Mouse (Mus musculus): Measurements from ENCODE around the gene Wee2.

- TF ChIP-seq CTCF (IDR thresholded peaks at IDR 0.05; ENCODE audit: low read depth) (no peak), EP300 (IDR thresholded peaks at IDR 0.05; ENCODE audit: low read depth) (no peak)
Measured at GRCm38 (mm10) chr6:40402031-40402430, 36.9 kb upstream of the Wee2 start.
